Mouse (Mus musculus): Measurements from ENCODE around the gene Myo3b. TPM values are rescaled to one million over a fixed set of nuclear protein-coding genes. Genes with fewer than 3 reads are reported as not detected.

Gene Myo3b
- total RNA-seq, 2 experiments from 2014 or later: 0.09 TPM; not detected in 1

GRCm38 (mm10) chr2:70065729-70066300, 26.9 kb downstream of the Myo3b start:
- no peak for DNase-seq

DNA sequence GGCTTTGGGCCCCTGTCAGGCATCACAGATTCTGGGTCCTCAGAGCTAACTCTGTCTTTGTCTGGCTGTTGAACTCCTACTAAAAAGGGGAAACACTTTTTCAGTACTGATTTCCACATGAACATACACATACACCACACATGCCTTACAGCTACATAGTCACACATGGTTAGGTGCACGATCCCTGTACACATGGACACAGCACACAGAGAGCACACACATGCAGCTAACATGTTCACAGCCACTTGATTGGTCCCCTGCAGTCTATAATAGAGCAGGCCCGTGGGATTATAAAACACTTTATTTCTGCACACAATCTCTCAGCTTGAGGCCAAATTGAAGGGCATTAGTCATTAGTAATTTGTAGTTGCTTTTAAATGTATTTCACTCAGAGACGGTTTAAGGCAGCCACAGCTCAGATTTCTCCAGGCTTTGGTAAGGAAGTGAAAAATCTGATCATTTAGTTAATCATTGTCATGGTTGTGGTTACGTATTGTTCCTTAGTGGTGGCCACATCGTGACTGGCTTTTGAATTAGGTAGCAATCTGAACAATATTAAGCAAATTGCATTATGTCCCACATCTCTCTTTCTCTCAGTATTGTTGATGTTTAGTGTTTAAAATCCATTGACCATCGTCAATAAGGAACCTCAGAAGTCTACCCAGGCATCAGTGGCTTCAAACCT, 27.6 kb downstream of the Myo3b start:
- no peak for DNase-seq

DNA sequence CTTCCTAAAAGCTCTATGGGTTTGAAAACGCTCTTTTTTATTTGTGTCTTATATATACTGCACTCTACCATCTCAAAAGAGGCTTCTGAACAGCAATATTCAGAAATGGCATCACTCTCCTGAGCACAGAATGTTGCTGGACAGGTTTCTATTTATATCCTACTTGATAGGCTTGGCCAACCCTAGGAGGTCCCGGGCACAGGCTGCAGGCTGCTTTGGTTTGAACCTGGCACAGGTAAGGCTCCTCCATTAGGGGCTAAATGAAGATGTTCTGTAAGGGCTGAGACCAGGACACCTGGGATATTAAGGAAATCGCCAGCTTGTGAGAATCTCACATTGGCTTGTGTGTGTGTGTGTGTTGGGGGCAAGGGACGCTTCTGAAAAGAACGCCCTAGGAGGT, 30.9 kb downstream of the Myo3b start:
- DNase-seq: no peak

DNA sequence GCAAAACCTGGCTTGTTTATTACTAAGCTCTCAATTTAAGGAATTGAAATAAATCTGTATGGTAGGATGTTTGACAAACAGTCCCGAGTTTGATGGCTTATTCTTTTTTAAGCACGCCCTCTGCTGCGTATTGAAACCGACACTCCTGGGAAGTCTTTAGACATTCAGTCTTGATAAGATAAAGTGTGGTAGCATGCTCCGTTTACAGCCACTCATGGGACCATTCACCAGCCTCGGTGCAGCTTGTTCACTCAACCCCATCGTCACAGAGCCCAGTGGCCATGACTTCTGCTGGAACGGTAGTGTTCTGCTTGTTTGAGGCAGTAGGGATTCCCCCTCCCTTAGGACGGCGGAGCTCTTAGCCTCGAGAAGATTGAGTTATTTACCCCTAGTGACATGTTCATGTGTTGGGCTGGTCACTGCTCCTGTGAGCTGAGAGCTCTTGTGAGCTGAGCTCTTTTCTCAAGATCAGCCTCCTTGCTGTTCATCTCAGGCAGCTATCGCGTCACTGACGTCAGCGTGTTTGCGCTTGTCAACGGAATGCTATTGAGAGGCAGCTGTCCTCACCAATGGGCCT, 44.6 kb downstream of the Myo3b start:
- no peak for DNase-seq

DNA sequence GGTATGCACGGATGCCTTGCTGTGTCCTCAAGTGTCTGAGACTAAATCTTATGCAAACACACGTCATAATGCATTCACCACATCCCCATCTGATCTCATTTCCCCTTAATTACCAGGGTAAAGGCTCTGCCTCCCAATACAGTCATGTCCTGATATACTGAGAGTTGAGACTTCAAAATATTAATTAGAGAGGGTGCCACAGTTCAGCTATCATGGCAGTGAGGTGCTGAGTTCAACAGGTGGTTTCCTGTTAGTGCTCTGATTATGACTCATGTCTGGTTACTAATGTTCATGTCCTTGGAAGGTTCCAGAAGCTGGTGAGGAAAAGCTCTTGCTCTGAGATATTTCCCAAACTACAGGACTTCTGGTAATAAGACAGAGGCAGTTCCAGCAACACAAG, 52.3 kb downstream of the Myo3b start:
- DNase-seq: no peak

- DNase-seq: no peak
Observed at GRCm38 (mm10) chr2:70091801-70092522, 53.0 kb downstream of the Myo3b start.

DNA sequence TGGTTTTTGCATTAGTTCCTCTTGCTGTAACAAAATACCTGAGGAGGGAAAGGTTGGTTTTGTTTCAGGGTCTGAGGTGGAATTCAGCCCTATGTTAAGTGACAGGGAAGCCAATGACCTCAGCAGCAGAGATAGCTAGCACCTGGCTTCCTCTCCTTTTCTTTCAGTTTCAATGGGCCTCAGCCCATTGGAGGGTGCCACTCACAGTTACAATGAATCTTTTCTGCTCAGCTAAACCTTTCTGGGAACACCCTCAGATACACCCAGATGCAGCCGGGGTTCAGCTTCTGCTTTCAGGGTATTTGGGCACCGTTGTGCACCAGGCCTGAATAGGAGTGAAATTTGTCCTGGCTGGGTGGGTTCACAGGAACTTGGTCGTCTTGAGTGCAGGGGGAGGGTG, 53.7 kb downstream of the Myo3b start:
- DNase-seq: no peak

GRCm38 (mm10) chr2:70094446-70094845, 55.5 kb downstream of the Myo3b start:
- DNase-seq: no peak

- DNase-seq: no peak
Observed at GRCm38 (mm10) chr2:70097229-70098095, 58.5 kb downstream of the Myo3b start.

DNA sequence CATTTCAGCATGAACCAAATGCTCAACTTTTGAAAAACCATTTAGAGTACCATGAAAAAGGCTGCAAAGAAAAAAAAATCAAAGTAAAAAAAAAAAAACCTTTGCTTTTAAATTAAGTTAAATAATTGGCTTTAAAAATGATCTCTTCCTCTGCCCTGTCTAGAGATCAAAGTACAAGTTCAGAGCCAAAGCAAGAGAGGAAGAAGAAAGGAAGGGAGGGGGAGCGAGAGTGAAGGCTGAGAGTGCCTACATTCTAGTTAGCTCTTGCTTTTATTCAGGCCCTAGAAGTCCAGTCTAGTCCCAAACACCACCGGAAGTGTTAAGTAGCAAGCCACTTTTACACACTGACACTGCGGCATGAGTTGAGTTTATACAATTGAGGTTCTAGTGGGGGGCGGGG, 60.5 kb downstream of the Myo3b start:
- DNase-seq: no peak

DNA sequence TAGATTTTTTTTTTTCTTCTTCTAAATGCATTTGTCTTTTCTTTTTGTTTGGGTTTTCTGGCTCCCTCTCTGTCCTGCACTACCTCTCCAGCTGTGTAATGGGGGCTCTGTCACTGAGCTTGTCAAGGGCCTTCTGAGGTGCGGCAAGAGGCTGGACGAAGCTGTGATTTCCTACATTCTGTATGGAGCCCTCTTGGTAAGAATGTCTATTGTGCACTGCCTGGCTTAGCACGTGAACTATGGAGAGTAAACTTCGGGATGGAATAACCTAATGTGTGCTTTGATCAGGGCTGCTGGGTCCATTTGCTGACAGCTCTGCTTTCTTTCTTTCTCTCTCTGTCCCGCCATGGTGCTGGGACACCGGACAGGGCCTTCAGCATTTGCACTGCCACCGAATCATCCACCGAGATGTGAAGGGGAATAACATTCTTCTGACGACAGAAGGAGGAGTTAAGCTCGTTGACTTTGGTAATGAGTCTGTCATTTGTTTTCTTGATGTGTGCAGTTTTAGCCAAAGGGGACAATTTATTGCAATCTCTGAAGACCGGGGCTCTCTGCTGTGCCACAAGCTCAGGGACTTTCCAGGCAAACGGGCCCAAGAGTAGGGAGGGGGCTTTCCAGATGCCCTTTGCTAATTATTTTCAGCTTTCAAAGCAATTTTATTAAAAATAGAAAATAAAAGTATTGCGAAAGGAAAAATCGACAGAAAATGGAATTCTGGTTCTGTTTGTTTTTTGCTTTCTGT, 66.5 kb downstream of the Myo3b start:
- DNase-seq: no peak

- DNase-seq: no peak
Observed at GRCm38 (mm10) chr2:70109010-70109409, 70.1 kb downstream of the Myo3b start.

DNA sequence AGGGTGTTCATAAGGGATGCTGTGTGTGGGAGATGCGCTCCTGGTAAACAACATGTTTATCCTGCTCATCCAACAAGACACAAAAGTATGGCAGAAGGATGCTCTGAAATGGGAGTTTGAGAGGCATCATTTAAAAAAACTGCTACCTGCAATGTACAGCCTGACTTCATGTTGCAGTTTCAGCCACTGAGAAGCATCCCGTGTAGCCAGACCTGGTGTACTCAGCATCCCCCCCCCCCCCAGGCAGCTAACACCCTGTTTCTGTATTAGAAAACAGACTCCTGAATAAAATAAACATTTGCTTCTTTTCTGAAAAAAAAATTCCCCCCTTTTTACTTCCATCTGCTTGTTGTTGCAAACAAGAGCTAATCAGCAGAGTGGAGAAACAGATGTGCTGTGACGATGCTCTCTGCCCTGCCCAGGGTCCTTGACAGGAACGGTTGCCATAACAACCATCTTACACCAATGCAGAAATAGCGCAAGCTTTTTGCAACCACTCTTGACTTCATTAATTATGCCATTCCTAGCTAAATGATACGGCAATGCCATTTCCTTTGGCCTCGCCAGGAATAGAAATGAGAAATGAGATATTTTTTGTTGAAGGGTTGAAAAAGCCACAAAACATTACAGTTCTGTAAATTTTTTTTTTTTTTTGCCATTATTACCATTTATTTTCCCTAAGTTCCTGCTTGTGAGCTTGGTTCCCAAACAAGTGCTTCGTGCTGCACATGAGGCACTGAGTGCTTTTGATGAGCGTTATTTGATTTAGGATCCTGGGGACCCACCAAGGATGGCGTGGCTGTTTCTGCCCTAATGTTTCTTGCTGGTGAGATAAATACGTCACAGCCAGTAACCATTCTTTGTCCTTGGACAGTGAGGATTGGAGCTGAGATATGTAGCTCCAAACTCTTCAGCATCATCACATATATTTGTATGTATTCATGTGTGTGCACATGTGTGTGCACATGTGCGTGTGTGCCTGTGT, 75.2 kb downstream of the Myo3b start:
- DNase-seq: no peak

- no peak for DNase-seq
Observed at GRCm38 (mm10) chr2:70118376-70119264, 79.7 kb downstream of the Myo3b start.

GRCm38 (mm10) chr2:70119265-70119663, 80.3 kb downstream of the Myo3b start:
- DNase-seq: no peak

DNA sequence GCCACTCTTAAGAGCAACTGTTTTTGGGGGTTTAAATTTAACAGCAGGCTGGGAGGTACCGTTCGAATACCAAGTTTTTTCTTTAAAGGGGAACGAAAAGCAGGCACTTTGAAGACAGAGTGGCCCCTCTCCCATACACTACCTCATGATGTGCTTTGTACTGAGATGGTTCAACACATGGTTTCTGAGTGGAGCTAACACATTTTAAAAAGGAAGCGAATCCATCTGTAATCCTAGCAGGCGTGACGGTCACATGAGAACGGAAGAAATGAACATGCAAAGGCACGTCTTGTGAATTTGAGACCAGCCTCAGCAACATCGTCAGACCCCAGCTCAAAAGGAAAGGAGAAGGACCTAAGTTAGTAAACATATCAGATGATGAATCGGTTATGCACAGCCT, 87.4 kb downstream of the Myo3b start:
- DNase-seq: no peak

- peak; percentile 72 for DNase-seq
Observed at GRCm38 (mm10) chr2:70126783-70127182, 87.9 kb downstream of the Myo3b start.

GRCm38 (mm10) chr2:70127351-70128148, 88.6 kb downstream of the Myo3b start:
- no peak for DNase-seq
